In genomic region chr16:87971911-87972310, GRCm38 (mm10) we compare ENCODE assay signal across 24 mouse cellular contexts.
"Had no signal": no experiment of that assay in that cellular context is flagged by ENCODE, and none has a peak within 500 bp of the region (broad histone marks: within the 10 kb centered on the region; RNA-seq: fewer than 3 reads in every experiment).

No protein-coding gene starts in this region.

- ATAC-seq: liver, embryonic 12.5 days had no signal

- H3K4me2 ChIP-seq: kidney, embryonic 15.5 days; limb, embryonic 13.5 days; liver, embryonic 12.5 days; liver, embryonic 15.5 days; lung, embryonic 15.5 days; neural tube, embryonic 12.5 days; neural tube, embryonic 15.5 days; stomach, embryonic 15.5 days had no signal

- H3K36me3 ChIP-seq: kidney, embryonic 15.5 days; limb, embryonic 10.5 days; limb, embryonic 13.5 days; liver, embryonic 12.5 days; liver, embryonic 15.5 days; lung, embryonic 15.5 days; midbrain, embryonic 10.5 days; neural tube, embryonic 12.5 days; neural tube, embryonic 15.5 days; stomach, embryonic 15.5 days had no signal

- H3K27ac ChIP-seq: kidney, embryonic 15.5 days; layer of hippocampus, adult 2 months; limb, embryonic 10.5 days; limb, embryonic 13.5 days; liver, embryonic 12.5 days; liver, embryonic 15.5 days; lung, embryonic 15.5 days; midbrain, embryonic 10.5 days; neural tube, embryonic 12.5 days; neural tube, embryonic 15.5 days; stomach, embryonic 15.5 days had no signal

- H3K9me3 ChIP-seq: kidney, embryonic 15.5 days; limb, embryonic 10.5 days; limb, embryonic 13.5 days; liver, embryonic 15.5 days; lung, embryonic 15.5 days; midbrain, embryonic 10.5 days; neural tube, embryonic 12.5 days; neural tube, embryonic 15.5 days; stomach, embryonic 15.5 days had no signal

- DNase-seq: kidney, postnatal 25 days; layer of hippocampus, adult 9-11 months; liver; lung, adult 18-20 months; lung, postnatal 10 days; lung, postnatal 36 days; midbrain, embryonic 14.5 days; right cerebral cortex, adult 18-20 months; right cerebral cortex, postnatal 14 days; spleen, adult 18-20 months; thymus, adult 18-20 months; thymus, postnatal 36 days had no signal

- H3K9ac ChIP-seq: kidney, embryonic 15.5 days; limb, embryonic 13.5 days; liver, embryonic 12.5 days; liver, embryonic 15.5 days; lung, embryonic 15.5 days; neural tube, embryonic 12.5 days; neural tube, embryonic 15.5 days; stomach, embryonic 15.5 days had no signal

- H3K4me3 ChIP-seq: kidney, embryonic 15.5 days; layer of hippocampus, adult 2 months; limb, embryonic 10.5 days; limb, embryonic 13.5 days; liver, embryonic 12.5 days; liver, embryonic 15.5 days; lung, embryonic 15.5 days; megakaryocyte, embryonic 14.5 days; midbrain, embryonic 10.5 days; neural tube, embryonic 12.5 days; neural tube, embryonic 15.5 days; stomach, embryonic 15.5 days had no signal

- H3K27me3 ChIP-seq: kidney, embryonic 15.5 days; limb, embryonic 13.5 days; liver, embryonic 12.5 days; liver, embryonic 15.5 days; lung, embryonic 15.5 days; megakaryocyte, embryonic 14.5 days; neural tube, embryonic 12.5 days; neural tube, embryonic 15.5 days; stomach, embryonic 15.5 days had no signal

- H3K4me1 ChIP-seq: kidney, embryonic 15.5 days; limb, embryonic 10.5 days; limb, embryonic 13.5 days; liver, embryonic 12.5 days; liver, embryonic 15.5 days; lung, embryonic 15.5 days; megakaryocyte, embryonic 14.5 days; midbrain, embryonic 10.5 days; neural tube, embryonic 12.5 days; neural tube, embryonic 15.5 days; stomach, embryonic 15.5 days had no signal
